Mouse (Mus musculus): ENCODE data around the gene Bach2.

DNA sequence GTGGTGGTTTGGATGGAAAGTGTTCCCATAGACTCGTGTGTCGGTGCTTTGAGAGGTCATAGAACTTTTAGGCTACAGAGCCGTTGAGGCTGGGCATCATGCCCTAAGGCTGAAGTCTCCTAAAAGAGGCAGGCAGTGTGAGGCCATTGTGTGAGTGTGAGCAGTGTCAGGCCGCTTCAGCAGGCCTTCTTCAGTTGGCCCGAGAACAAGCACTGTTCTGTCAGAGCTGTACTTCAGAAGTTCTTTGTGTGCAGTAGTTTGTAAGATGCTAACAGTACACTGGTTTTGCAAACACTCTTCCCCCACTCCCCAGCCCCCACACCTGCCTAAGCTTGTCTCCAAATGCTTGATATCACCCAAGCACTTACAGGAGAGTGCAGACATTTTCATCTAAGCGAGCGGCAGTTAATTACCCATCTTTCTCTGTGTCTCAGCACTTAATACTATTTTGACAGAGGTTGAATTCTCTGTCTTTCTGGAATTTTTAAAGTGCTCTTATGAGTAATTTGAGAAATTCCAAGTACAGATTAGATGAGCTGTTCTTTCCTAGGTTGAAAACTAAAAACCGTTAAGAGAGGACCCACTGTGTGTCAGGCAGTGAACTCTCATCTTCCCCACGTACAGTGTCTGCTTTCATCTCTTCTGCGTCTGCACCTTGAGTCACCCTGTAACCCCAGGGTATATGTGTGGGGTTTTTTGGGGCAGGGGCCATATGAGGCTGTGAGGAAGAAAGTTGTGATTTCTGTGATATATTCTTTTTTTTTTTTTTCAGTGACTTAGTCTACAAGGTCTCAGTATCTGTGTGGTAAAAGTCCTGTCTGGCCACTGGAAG, 136.4 kb downstream of the Bach2 start:
- TF ChIP-seq CTCF (IDR thresholded peaks at IDR 0.05; ENCODE audit: control insufficient read depth, insufficient read depth, insufficient read length) (no peak), MAX (IDR thresholded peaks at IDR 0.05) (no peak)

Data from C2C12 (cell line).